Comparison of ENCODE assay signal across 11 mouse cellular contexts in the genomic region with DNA sequence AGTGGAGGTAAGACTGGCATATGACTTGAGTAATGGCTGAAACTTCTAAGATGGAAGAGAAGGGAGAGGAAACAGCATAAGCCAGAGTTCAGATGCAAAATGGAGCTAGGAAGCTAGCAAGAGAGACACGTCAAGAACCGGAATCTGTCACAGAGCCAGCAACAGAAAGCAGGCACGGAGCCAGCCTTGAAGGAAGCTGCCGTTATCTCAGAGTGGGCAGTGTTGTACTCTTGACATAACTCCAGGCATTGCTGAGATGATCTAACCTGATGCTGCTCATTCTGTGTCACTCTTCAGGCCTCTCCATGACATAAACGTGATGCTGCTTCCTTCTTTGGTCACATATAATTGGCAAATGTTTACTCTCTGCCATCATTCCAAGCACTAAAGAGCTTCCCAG.
DNase-seq lines count a peak whose midpoint lies in the region.
"Had no signal": no experiment of that assay in that cellular context is flagged by ENCODE, and none has a peak within 500 bp of the region (broad histone marks: within the 10 kb centered on the region; RNA-seq: fewer than 3 reads in every experiment).

No protein-coding gene starts in this region.

- intact Hi-C loops in heart, postnatal 36 days (cut with DNase I) = no loop called here

- peak; percentile 57 to 79 for DNase-seq in adrenal gland, adult (ENCODE audit: inconsistent age in 2 of 2, low spot score in 1 of 2)
- DNase-seq in adrenal gland, postnatal 4 days (ENCODE audit: low spot score in 2 of 2) = no peak
- peak; percentile 27 for DNase-seq in kidney, adult 18-20 months
- DNase-seq in kidney, adult 11 months = no peak
- DNase-seq in heart, postnatal 36 days = peak; percentile 8 to 40
- peak; percentile 79 for DNase-seq in lung, postnatal 10 days
- no peak for DNase-seq in layer of hippocampus, postnatal 10 days (ENCODE audit: low spot score in 2 of 2)
- no peak for DNase-seq in right cerebral cortex, postnatal 4 days
- DNase-seq: gastrocnemius, postnatal 25 days; midbrain, embryonic 14.5 days; thymus, adult 18-20 months had no signal

Comparison
In these comparisons a context has a peak if more than half of its experiments do, and no peak if none do; other contexts are left out.
1. DNase-seq: peak in adrenal gland, adult (2 of 2), kidney, adult 18-20 months (single experiment), heart, postnatal 36 days (2 of 2) and lung, postnatal 10 days (single experiment); none in adrenal gland, postnatal 4 days (0 of 2), kidney, adult 11 months (single experiment), layer of hippocampus, postnatal 10 days (0 of 2) and right cerebral cortex, postnatal 4 days (single experiment).